In the genomic region with DNA sequence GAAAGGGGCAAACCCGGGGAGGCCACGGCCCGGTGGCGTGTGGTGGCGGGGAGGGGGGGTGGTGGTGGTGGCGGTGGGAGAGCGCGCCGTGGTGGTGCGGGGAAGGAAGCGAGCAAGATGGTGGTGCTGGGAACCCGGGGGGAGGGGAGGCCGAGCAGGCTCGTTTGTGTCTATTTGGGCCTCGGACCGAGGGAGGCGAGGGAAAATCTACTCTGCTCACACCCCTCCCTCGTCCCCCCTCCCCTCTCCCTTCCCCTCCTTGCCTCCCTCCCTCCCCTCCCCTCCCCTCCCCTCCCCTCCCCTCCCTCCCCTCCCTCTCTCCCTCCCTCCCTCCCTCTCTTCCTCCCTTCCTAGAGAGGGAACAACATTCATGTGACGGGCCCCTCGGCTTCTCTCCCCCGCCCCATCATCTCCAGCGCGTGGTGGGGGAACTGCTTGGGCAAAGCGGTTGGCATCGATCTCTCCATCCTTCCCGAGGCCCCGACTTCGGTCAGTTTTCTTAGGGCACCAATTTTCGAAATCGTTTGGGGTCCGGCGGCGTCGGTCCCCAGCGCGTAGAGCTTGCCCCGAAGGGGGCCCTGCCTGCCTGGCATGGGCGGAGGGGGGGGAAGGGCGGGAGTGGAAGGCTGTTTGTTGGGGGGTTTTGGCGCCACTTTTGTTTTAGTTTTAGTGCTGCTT, we compare ENCODE assay signal across 8 mouse cellular contexts. TPM values are rescaled to one million over a fixed set of nuclear protein-coding genes. Genes with fewer than 3 reads are reported as not detected.
DNase-seq lines count a peak whose midpoint lies in the region; ATAC-seq and TF ChIP-seq lines count a peak whose summit lies in the region.

No protein-coding gene starts in this region.

- intact Hi-C loops in heart, postnatal 25 days (cut with DNase I) = loop anchor here (5.0 kb wide), 1 partner anchor 97 kb away; no protein-coding TSS in a partner anchor

- no peaks in the 10 kb centered on the region for H3K36me3 ChIP-seq in ES-Bruce4 (ENCODE audit: control insufficient read depth, insufficient read depth, low read length, poor library complexity, severe bottlenecking)
- no peaks in the 10 kb centered on the region for H3K36me3 ChIP-seq in forebrain, embryonic 15.5 days
- no peaks in the 10 kb centered on the region for H3K36me3 ChIP-seq in lung, embryonic 16.5 days (ENCODE audit: control insufficient read depth, insufficient read depth, low read length)

- TF ChIP-seq EP300 in ES-Bruce4 (IDR thresholded peaks at IDR 0.05; ENCODE audit: insufficient read depth, low read depth, low read length) = no peak

- no peak overlapping the region for H3K27ac ChIP-seq in ES-Bruce4 (ENCODE audit: insufficient read depth, low read length)
- peak overlapping the region; percentile 99 for H3K27ac ChIP-seq in forebrain, embryonic 15.5 days (replicated peaks)
- peak overlapping the region; percentile 99 for H3K27ac ChIP-seq in lung, embryonic 16.5 days (ENCODE audit: low read length)

- H3K4me3 ChIP-seq in ES-Bruce4 (ENCODE audit: low read depth, low read length) = peak overlapping the region; percentile 96
- peak overlapping the region; percentile 63 for H3K4me3 ChIP-seq in forebrain, embryonic 15.5 days
- H3K4me3 ChIP-seq in lung, embryonic 16.5 days (ENCODE audit: low read length) = peak overlapping the region; percentile 64

- H3K9me3 ChIP-seq in ES-Bruce4 (replicated peaks; ENCODE audit: control insufficient read depth, insufficient read depth, low read length, poor library complexity, severe bottlenecking) = no peaks in the 10 kb centered on the region
- H3K9me3 ChIP-seq in forebrain, embryonic 15.5 days = no peaks in the 10 kb centered on the region
- no peaks in the 10 kb centered on the region for H3K9me3 ChIP-seq in lung, embryonic 16.5 days (ENCODE audit: control insufficient read depth, low read length)

- DNase-seq in c-Kit-positive CD71-positive TER-119-positive erythroid progenitor cells, embryonic 14.5 days (ENCODE audit: low spot score) = peak; percentile 68
- DNase-seq in heart, postnatal 25 days (ENCODE audit: low spot score) = peak; percentile 40
- DNase-seq in layer of hippocampus, adult 8-10 months (ENCODE audit: low spot score in 2 of 2) = peak; percentile 52 to 67
- peak; percentile 21 for DNase-seq in ovary, postnatal 10 days (ENCODE audit: low spot score)
- DNase-seq in thymus, postnatal 10 days (ENCODE audit: low spot score in 2 of 2) = peak; percentile 58 to 68

- ATAC-seq in forebrain, embryonic 15.5 days (replicated peaks) = peak; percentile 85
- ATAC-seq in lung, embryonic 16.5 days (ENCODE audit: low read depth) = peak; percentile 75

- TF ChIP-seq POLR2A in ES-Bruce4 (IDR thresholded peaks at IDR 0.05; ENCODE audit: insufficient read depth, low read length) = no peak

- no peaks in the 10 kb centered on the region for H3K4me1 ChIP-seq in ES-Bruce4 (ENCODE audit: control insufficient read depth, insufficient read depth, low read length)
- H3K4me1 ChIP-seq in forebrain, embryonic 15.5 days = peaks cover 12% of the 10 kb centered on the region; the same call in 1 of the 2 replicates
- peaks cover 5% of the 10 kb centered on the region; the same call in 1 of the 2 replicates for H3K4me1 ChIP-seq in lung, embryonic 16.5 days (replicated peaks; ENCODE audit: control insufficient read depth, insufficient read depth, low read length)

- peak overlapping the region; percentile 100 for H3K9ac ChIP-seq in ES-Bruce4 (ENCODE audit: low read depth, poor library complexity, severe bottlenecking)
- H3K9ac ChIP-seq in forebrain, embryonic 15.5 days (replicated peaks) = peak overlapping the region; percentile 90
- H3K9ac ChIP-seq in lung, embryonic 16.5 days (ENCODE audit: low read length) = peak overlapping the region; percentile 94

- no peaks in the 10 kb centered on the region for H3K27me3 ChIP-seq in ES-Bruce4 (ENCODE audit: control insufficient read depth, insufficient read depth, low read length, poor library complexity, severe bottlenecking)
- H3K27me3 ChIP-seq in forebrain, embryonic 15.5 days = no peaks in the 10 kb centered on the region
- H3K27me3 ChIP-seq in lung, embryonic 16.5 days (ENCODE audit: control insufficient read depth, insufficient read depth, low read depth, low read length) = no peaks in the 10 kb centered on the region

- TF ChIP-seq CTCF in ES-Bruce4 (IDR thresholded peaks at IDR 0.05; ENCODE audit: low read depth, low read length) = no peak

- WGBS in forebrain, embryonic 15.5 days = 16% methylated on average over 28 of the region's 40 CpGs
- WGBS in lung, embryonic 16.5 days = 12% methylated on average over 19 of the region's 40 CpGs

- H3K4me2 ChIP-seq in forebrain, embryonic 15.5 days (replicated peaks) = peak overlapping the region; percentile 44
- H3K4me2 ChIP-seq in lung, embryonic 16.5 days (ENCODE audit: low read depth, low read length) = peak overlapping the region; percentile 55

RNA-seq across cellular contexts. Expression of gene Stag2, which starts 1.4 kb away (rescaled TPM):
- polyA plus RNA-seq in ES-Bruce4 (2011; ENCODE audit: insufficient read depth, insufficient read length, low read depth, missing spikeins) = 87.0 and 111 TPM in 2 replicates
- 31.4 and 33.0 TPM in 2 replicates for polyA plus RNA-seq in forebrain, embryonic 15.5 days (2015; fragmentation: Nextera tagmentation; extraction: Ambion mirVana)
- total RNA-seq in heart, postnatal 25 days (2021) = 10 to 100 TPM; 39.9 to 46.0 TPM
- total RNA-seq in layer of hippocampus, adult 8-10 months (2022) = 10 to 100 TPM; 48.2 to 59.7 (median 53.1) TPM
- polyA plus RNA-seq in lung, embryonic 16.5 days (2015; fragmentation: Nextera tagmentation; extraction: Ambion mirVana) = 54.6 and 55.0 TPM in 2 replicates
